Mouse (Mus musculus): ENCODE results near the gene Gm49388. TPM values are rescaled to one million over a fixed set of nuclear protein-coding genes. Genes with fewer than 3 reads are reported as not detected.

Gene Gm49388
- polyA plus RNA-seq (2015; fragmentation: Nextera tagmentation; extraction: Ambion mirVana), result not detected in 2 replicates

- Histone ChIP-seq H3K9ac (no peak within 1 kb of the TSS), H3K27me3 (no peaks in the 10 kb centered on the region), H3K27ac (no peak within 1 kb of the TSS), H3K36me3 (peaks cover 95% of the 10 kb centered on the region), H3K4me1 (no peaks in the 10 kb centered on the region), H3K4me2 (no peak within 1 kb of the TSS), H3K9me3 (no peaks in the 10 kb centered on the region), H3K4me3 (no peak within 1 kb of the TSS)
- ATAC-seq (ENCODE audit: insufficient number of reproducible peaks, low FRiP score, low TSS enrichment, low read depth), result no peak
- 92% methylated on average over 7 of the region's 7 CpGs for WGBS
These were observed at the start of gene Gm49388 for GRCm38 (mm10) chr7:127785308-127785707. Gene Gm49388 (plus strand): TSS chr7:127785608.

GRCm38 (mm10) chr7:127744366-127745045 lies 40.9 kb upstream of the Gm49388 start, which contains the start of gene Fbxl19:
Gene Fbxl19 (plus strand): TSS chr7:127744543.
- H3K36me3 ChIP-seq, result peaks cover 17% of the 10 kb centered on the region
- peak within 1 kb of the TSS; percentile 90 for H3K4me2 ChIP-seq
- H3K4me3 ChIP-seq, result peak within 1 kb of the TSS; percentile 87
- under 1% methylated on average over 26 of the region's 26 CpGs for WGBS
- H3K4me1 ChIP-seq, result peaks cover 22% of the 10 kb centered on the region
- H3K9me3 ChIP-seq, result no peaks in the 10 kb centered on the region
- H3K9ac ChIP-seq, result peak within 1 kb of the TSS; percentile 28; the same call in 1 of the 2 replicates
- peak within 1 kb of the TSS; percentile 90 for H3K27ac ChIP-seq
- ATAC-seq (ENCODE audit: insufficient number of reproducible peaks, low FRiP score, low TSS enrichment, low read depth), result no peak
- no peaks in the 10 kb centered on the region for H3K27me3 ChIP-seq

GRCm38 (mm10) chr7:127745251-127745651 lies 40.2 kb upstream of the Gm49388 start:
- peaks cover 25% of the 10 kb centered on the region for H3K4me1 ChIP-seq
- ATAC-seq (ENCODE audit: insufficient number of reproducible peaks, low FRiP score, low TSS enrichment, low read depth), result peak; percentile 80

GRCm38 (mm10) chr7:127745652-127746493 lies 39.5 kb upstream of the Gm49388 start:
- ATAC-seq (ENCODE audit: insufficient number of reproducible peaks, low FRiP score, low TSS enrichment, low read depth), result peak; percentile 90
- H3K4me1 ChIP-seq, result peaks cover 26% of the 10 kb centered on the region
- under 1% methylated on average over 38 of the region's 39 CpGs for WGBS
- H3K27me3 ChIP-seq, result no peaks in the 10 kb centered on the region
- H3K36me3 ChIP-seq, result peaks cover 30% of the 10 kb centered on the region
- peak overlapping the region; percentile 87 for H3K4me3 ChIP-seq
- peak overlapping the region; percentile 72 for H3K9ac ChIP-seq
- peak overlapping the region; percentile 91 for H3K27ac ChIP-seq
- H3K4me2 ChIP-seq, result peak overlapping the region; percentile 90
- no peaks in the 10 kb centered on the region for H3K9me3 ChIP-seq

More at GRCm38 (mm10) chr7:127745251-127745651, 40.2 kb upstream of the Gm49388 start:
- WGBS, result under 1% methylated on average over 19 of the region's 19 CpGs
- Histone ChIP-seq H3K4me2 (peak overlapping the region; percentile 90), H3K36me3 (peaks cover 24% of the 10 kb centered on the region), H3K9me3 (no peaks in the 10 kb centered on the region), H3K27ac (peak overlapping the region; percentile 90), H3K9ac (peak overlapping the region; percentile 28; the same call in 1 of the 2 replicates), H3K4me3 (peak overlapping the region; percentile 87), H3K27me3 (no peaks in the 10 kb centered on the region)

GRCm38 (mm10) chr7:127746494-127747491 lies 38.6 kb upstream of the Gm49388 start:
- Histone ChIP-seq H3K36me3 (peaks cover 40% of the 10 kb centered on the region), H3K27me3 (no peaks in the 10 kb centered on the region), H3K4me1 (peaks cover 26% of the 10 kb centered on the region), H3K4me3 (peak overlapping the region; percentile 87), H3K4me2 (peak overlapping the region; percentile 90), H3K9me3 (no peaks in the 10 kb centered on the region), H3K9ac (peak overlapping the region; percentile 72), H3K27ac (peak overlapping the region; percentile 91)
- 0 out of 2 replicates have a peak, but pooled peaks have one; percentile 0 for ATAC-seq (ENCODE audit: insufficient number of reproducible peaks, low FRiP score, low TSS enrichment, low read depth)
- WGBS, result under 1% methylated on average over 48 of the region's 62 CpGs

GRCm38 (mm10) chr7:127747559-127748234 lies 37.7 kb upstream of the Gm49388 start:
- Histone ChIP-seq H3K4me1 (peaks cover 31% of the 10 kb centered on the region), H3K4me2 (peak overlapping the region; percentile 90), H3K9ac (peak overlapping the region; percentile 72), H3K36me3 (peaks cover 48% of the 10 kb centered on the region), H3K4me3 (peak overlapping the region; percentile 87), H3K9me3 (no peaks in the 10 kb centered on the region), H3K27me3 (no peaks in the 10 kb centered on the region), H3K27ac (peak overlapping the region; percentile 91)
- ATAC-seq (ENCODE audit: insufficient number of reproducible peaks, low FRiP score, low TSS enrichment, low read depth), result no peak
- WGBS, result 38% methylated on average over 6 of the region's 6 CpGs

GRCm38 (mm10) chr7:127748235-127748560 lies 37.2 kb upstream of the Gm49388 start:
- WGBS, result 91% methylated on average over 28 of the region's 28 CpGs
- H3K27me3 ChIP-seq, result no peaks in the 10 kb centered on the region
- H3K36me3 ChIP-seq, result peaks cover 52% of the 10 kb centered on the region
- no peak overlapping the region for H3K4me2 ChIP-seq
- no peak for ATAC-seq (ENCODE audit: insufficient number of reproducible peaks, low FRiP score, low TSS enrichment, low read depth)
- H3K9ac ChIP-seq, result no peak overlapping the region
- peaks cover 36% of the 10 kb centered on the region for H3K4me1 ChIP-seq
- H3K27ac ChIP-seq, result 0 out of 2 replicates have a peak overlapping the region, but pooled peaks have one; percentile 7
- H3K4me3 ChIP-seq, result peak overlapping the region; percentile 87; the same call in 1 of the 2 replicates
- no peaks in the 10 kb centered on the region for H3K9me3 ChIP-seq

- H3K9ac ChIP-seq, result 0 out of 2 replicates have a peak overlapping the region, but pooled peaks have one; percentile 5
- WGBS, result 75% methylated on average over 19 of the region's 19 CpGs
- H3K4me2 ChIP-seq, result no peak overlapping the region
- peaks cover 43% of the 10 kb centered on the region for H3K4me1 ChIP-seq
- H3K4me3 ChIP-seq, result no peak overlapping the region
- H3K9me3 ChIP-seq, result no peaks in the 10 kb centered on the region
- H3K27ac ChIP-seq, result peak overlapping the region; percentile 59
- no peak for ATAC-seq (ENCODE audit: insufficient number of reproducible peaks, low FRiP score, low TSS enrichment, low read depth)
- H3K36me3 ChIP-seq, result peaks cover 74% of the 10 kb centered on the region
- H3K27me3 ChIP-seq, result no peaks in the 10 kb centered on the region
These were observed 35.0 kb upstream of the Gm49388 start for GRCm38 (mm10) chr7:127750131-127751127.

GRCm38 (mm10) chr7:127751619-127752018 lies 33.8 kb upstream of the Gm49388 start:
- Histone ChIP-seq H3K36me3 (peaks cover 85% of the 10 kb centered on the region), H3K4me3 (no peak overlapping the region), H3K4me2 (no peak overlapping the region), H3K4me1 (peaks cover 54% of the 10 kb centered on the region), H3K9ac (no peak overlapping the region), H3K27me3 (no peaks in the 10 kb centered on the region), H3K9me3 (no peaks in the 10 kb centered on the region), H3K27ac (no peak overlapping the region)
- ATAC-seq (ENCODE audit: insufficient number of reproducible peaks, low FRiP score, low TSS enrichment, low read depth), result no peak
- WGBS, result 88% methylated on average over 5 of the region's 5 CpGs

- Histone ChIP-seq H3K27me3 (no peaks in the 10 kb centered on the region), H3K4me3 (no peak overlapping the region), H3K27ac (no peak overlapping the region), H3K4me2 (no peak overlapping the region), H3K9ac (no peak overlapping the region), H3K4me1 (peaks cover 57% of the 10 kb centered on the region), H3K9me3 (no peaks in the 10 kb centered on the region), H3K36me3 (peaks cover 90% of the 10 kb centered on the region)
- WGBS, result 95% methylated on average over 27 of the region's 27 CpGs
- no peak for ATAC-seq (ENCODE audit: insufficient number of reproducible peaks, low FRiP score, low TSS enrichment, low read depth)
These were observed 33.3 kb upstream of the Gm49388 start for GRCm38 (mm10) chr7:127752069-127752468.

Data from limb, embryonic 15.5 days (tissue).